Comparison of ENCODE assay signal across 8 mouse cellular contexts in the genomic region with DNA sequence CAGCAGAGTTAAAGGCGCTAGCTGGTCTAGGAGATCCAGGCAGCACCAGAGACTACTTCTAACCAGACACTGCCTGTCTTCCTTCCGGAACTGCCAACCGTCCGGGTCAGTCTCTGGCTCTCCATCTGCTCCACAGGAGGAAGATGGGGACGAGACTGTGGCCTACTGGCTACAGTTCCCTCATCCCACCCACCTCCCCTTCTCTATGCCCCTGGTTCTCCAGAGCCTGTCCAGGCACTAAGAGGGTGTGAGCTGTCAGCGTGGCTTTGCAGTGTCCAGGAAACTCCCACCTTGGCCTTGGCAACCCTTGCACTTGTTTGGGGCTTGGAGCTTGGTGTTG. TPM values are rescaled to one million over a fixed set of nuclear protein-coding genes. Genes with fewer than 3 reads are reported as not detected.
DNase-seq lines count a peak whose midpoint lies in the region; ATAC-seq and TF ChIP-seq lines count a peak whose summit lies in the region.

No protein-coding gene starts in this region.

- H3K4me2 ChIP-seq in heart, embryonic 16.5 days (ENCODE audit: low read depth, low read length): peak overlapping the region; percentile 82
- H3K4me2 ChIP-seq in hindbrain, embryonic 13.5 days: peak overlapping the region; percentile 71
- peak overlapping the region; percentile 60 for H3K4me2 ChIP-seq in midbrain, embryonic 11.5 days

- no peaks in the 10 kb centered on the region for H3K27me3 ChIP-seq in heart, embryonic 16.5 days (ENCODE audit: control insufficient read depth, insufficient read depth, low read length)
- no peaks in the 10 kb centered on the region for H3K27me3 ChIP-seq in hindbrain, embryonic 13.5 days
- no peaks in the 10 kb centered on the region for H3K27me3 ChIP-seq in midbrain, embryonic 11.5 days (ENCODE audit: control insufficient read depth, insufficient read depth, low read length)

- peak; percentile 34; the same call in 1 of the 2 replicates for ATAC-seq in heart, embryonic 16.5 days (replicated peaks; ENCODE audit: extremely low read depth, insufficient read depth, low FRiP score)
- no peak for ATAC-seq in hindbrain, embryonic 13.5 days (ENCODE audit: low FRiP score)
- ATAC-seq in midbrain, embryonic 11.5 days (ENCODE audit: low FRiP score): no peak
- no peak for ATAC-seq in activated CD4-positive, CD25-positive, alpha-beta regulatory T cell, adult 4 months

- H3K36me3 ChIP-seq in heart, embryonic 16.5 days (ENCODE audit: control insufficient read depth, insufficient read depth): no peaks in the 10 kb centered on the region
- H3K36me3 ChIP-seq in hindbrain, embryonic 13.5 days: no peaks in the 10 kb centered on the region
- H3K36me3 ChIP-seq in midbrain, embryonic 11.5 days (ENCODE audit: control insufficient read depth, insufficient read depth, low read length): no peaks in the 10 kb centered on the region

- TF ChIP-seq CTCF in bone marrow macrophage, adult 2 months (IDR thresholded peaks at IDR 0.05; ENCODE audit: low read depth, low read length): no peak

- peaks cover 4% of the 10 kb centered on the region; the same call in 1 of the 2 replicates for H3K4me1 ChIP-seq in heart, embryonic 16.5 days (ENCODE audit: control insufficient read depth, insufficient read depth, low read length)
- H3K4me1 ChIP-seq in bone marrow macrophage, adult 2 months (ENCODE audit: control insufficient read depth, insufficient read depth, low read length): peaks cover 14% of the 10 kb centered on the region
- H3K4me1 ChIP-seq in hindbrain, embryonic 13.5 days (replicated peaks): peaks cover 32% of the 10 kb centered on the region
- peaks cover 11% of the 10 kb centered on the region for H3K4me1 ChIP-seq in midbrain, embryonic 11.5 days (ENCODE audit: control insufficient read depth, insufficient read depth, low read length)

- H3K27ac ChIP-seq in heart, embryonic 16.5 days (ENCODE audit: low read length): no peak overlapping the region
- H3K27ac ChIP-seq in bone marrow macrophage, adult 2 months (ENCODE audit: insufficient read depth, low read depth, low read length): no peak overlapping the region
- H3K27ac ChIP-seq in hindbrain, embryonic 13.5 days: peak overlapping the region; percentile 86
- H3K27ac ChIP-seq in midbrain, embryonic 11.5 days (ENCODE audit: low read depth, low read length): no peak overlapping the region

- no peaks in the 10 kb centered on the region for H3K9me3 ChIP-seq in heart, embryonic 16.5 days (replicated peaks; ENCODE audit: control insufficient read depth, low read length)
- H3K9me3 ChIP-seq in hindbrain, embryonic 13.5 days: no peaks in the 10 kb centered on the region
- H3K9me3 ChIP-seq in midbrain, embryonic 11.5 days (ENCODE audit: control insufficient read depth, low read length): no peaks in the 10 kb centered on the region

- peak overlapping the region; percentile 58 for H3K4me3 ChIP-seq in heart, embryonic 16.5 days (ENCODE audit: low read length)
- peak overlapping the region; percentile 51 for H3K4me3 ChIP-seq in bone marrow macrophage, adult 2 months (ENCODE audit: insufficient read depth, low read length)
- H3K4me3 ChIP-seq in hindbrain, embryonic 13.5 days: peak overlapping the region; percentile 57
- H3K4me3 ChIP-seq in midbrain, embryonic 11.5 days (ENCODE audit: low read depth, low read length): peak overlapping the region; percentile 44

- H3K9ac ChIP-seq in heart, embryonic 16.5 days (ENCODE audit: low read length): peak overlapping the region; percentile 65
- peak overlapping the region; percentile 87 for H3K9ac ChIP-seq in hindbrain, embryonic 13.5 days
- H3K9ac ChIP-seq in midbrain, embryonic 11.5 days (ENCODE audit: low read length): peak overlapping the region; percentile 77

- DNase-seq in heart, postnatal 4 days: no peak
- DNase-seq in midbrain, embryonic 11.5 days (ENCODE audit: low spot score, missing footprints): no peak
- no peak for DNase-seq in left cerebral cortex, adult 8-10 months (ENCODE audit: low spot score in 2 of 2)
- no peak for DNase-seq in thymus, postnatal 36 days

- WGBS in heart, embryonic 16.5 days: under 1% methylated on average over 6 of the region's 6 CpGs
- 4% methylated on average over 6 of the region's 6 CpGs for WGBS in hindbrain, embryonic 13.5 days
- WGBS in midbrain, embryonic 11.5 days: 2% methylated on average over 6 of the region's 6 CpGs

- TF ChIP-seq POLR2A in bone marrow macrophage, adult 2 months (IDR thresholded peaks at IDR 0.05; ENCODE audit: borderline replicate concordance, low read depth, low read length): no peak

RNA-seq across cellular contexts. Expression of a gene that starts 1.8 kb away (rescaled TPM):
- 33.5 and 37.7 TPM in 2 replicates for polyA plus RNA-seq in heart, embryonic 16.5 days (2015; fragmentation: Nextera tagmentation; extraction: Ambion mirVana)
- total RNA-seq in heart, postnatal 4 days (2021): under 1 TPM; 0.57 to 0.61 TPM
- polyA plus RNA-seq in bone marrow macrophage, adult 2 months (2012; ENCODE audit: insufficient read depth, insufficient read length, missing spikeins): 10.7 and 11.4 TPM in 2 replicates
- polyA plus RNA-seq in hindbrain, embryonic 13.5 days (2015; fragmentation: Nextera tagmentation; extraction: Ambion mirVana): 69.8 and 71.0 TPM in 2 replicates
- polyA plus RNA-seq in midbrain, embryonic 11.5 days (2014; fragmentation: Nextera tagmentation; extraction: Ambion mirVana): 52.9 and 55.2 TPM in 2 replicates
- 10 to 100 TPM; 16.9 to 17.6 TPM for polyA plus RNA-seq in activated CD4-positive, CD25-positive, alpha-beta regulatory T cell, adult 4 months (2017; shearing (Covaris generic))
- total RNA-seq in left cerebral cortex, adult 8-10 months (2022): 10 to 100 TPM; 14.1 to 14.8 (median 14.3) TPM
